Mouse (Mus musculus) liver, postnatal 0 days (tissue): ENCODE measurements around the gene Foxn1.

ENCODE experiments used
- CTCF ChIP-seq: sonication (generic); IDR thresholded peaks from 2 replicates; pipeline ENCODE4 v1.5.1; 2016; ENCODE audit warnings: antibody characterized with exemption, low read depth
- EP300 ChIP-seq: IDR thresholded peaks from 2 replicates; pipeline ENCODE4 v1.6.1; 2016; ENCODE audit warnings: antibody characterized with exemption, low read depth, mild to moderate bottlenecking

DNA sequence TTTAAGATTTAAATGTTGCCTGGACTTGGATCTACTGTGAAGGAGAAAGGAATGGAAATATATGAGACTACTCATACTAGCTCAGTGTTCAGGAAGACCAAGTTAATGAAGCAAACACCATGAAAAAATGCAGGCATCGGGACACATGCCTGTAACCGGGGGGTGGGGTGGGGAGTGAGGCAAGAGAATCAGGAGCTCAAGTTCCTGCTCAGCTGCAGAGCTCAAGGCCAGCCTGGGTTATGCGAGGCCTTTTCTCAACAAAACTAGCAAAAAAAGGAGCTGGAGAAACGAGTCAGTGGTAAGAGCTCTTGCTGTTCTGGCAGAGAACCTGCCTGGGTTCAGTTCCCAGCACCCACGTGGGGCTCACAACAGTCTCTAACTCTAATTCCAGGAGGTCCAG, 52.4 kb downstream of the Foxn1 start:
- TF ChIP-seq EP300 (no peak), CTCF (no peak)
